ENCODE assay signal across 9 mouse cellular contexts in the genomic region with DNA sequence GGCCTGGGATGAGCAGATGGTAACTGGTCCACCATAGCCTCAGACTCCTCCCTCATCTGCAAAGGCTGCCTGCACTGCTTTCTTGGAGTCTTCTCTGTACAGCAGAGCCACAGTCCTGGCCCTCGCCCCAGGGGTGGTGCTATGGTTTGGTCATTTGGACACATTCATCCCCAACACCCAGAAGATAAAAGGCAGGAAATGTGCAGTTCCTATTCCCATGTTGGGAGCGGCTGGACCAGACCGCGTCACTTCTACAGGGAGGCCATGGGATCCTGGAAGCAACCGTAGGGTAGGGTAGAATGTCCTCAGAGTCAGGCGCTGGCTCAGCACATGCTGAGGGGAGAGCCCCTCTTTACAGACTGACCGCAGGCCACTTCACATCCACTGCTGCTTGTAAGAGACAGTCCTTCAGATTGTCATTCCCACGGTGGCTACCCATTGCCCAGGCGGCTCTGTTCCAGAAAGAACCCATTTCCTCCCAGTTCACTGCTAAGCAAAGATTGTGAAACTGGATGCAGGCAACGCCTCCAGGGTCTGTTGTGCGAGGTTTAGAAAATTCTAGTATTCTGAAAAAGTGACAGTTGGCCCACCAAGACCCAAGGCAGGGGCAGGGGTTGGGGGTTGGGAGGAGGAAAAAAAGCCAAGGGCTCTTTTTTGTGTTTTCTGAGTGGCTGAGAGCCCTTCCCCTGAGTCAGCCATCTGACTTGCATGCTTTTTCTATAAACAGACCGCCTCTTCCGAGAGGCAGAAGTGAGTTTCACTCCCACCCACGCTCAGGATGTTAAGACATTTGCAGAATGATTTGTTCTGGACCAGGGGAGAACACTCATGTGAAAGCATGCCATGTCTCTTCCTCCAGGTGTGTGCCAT. TPM values are rescaled to one million over a fixed set of nuclear protein-coding genes. Genes with fewer than 3 reads are reported as not detected.
DNase-seq lines count a peak whose midpoint lies in the region; ATAC-seq and TF ChIP-seq lines count a peak whose summit lies in the region.
"Had no signal": no experiment of that assay in that cellular context is flagged by ENCODE, and none has a peak within 500 bp of the region (broad histone marks: within the 10 kb centered on the region; RNA-seq: fewer than 3 reads in every experiment).

No protein-coding gene starts in this region.

- H3K4me1 ChIP-seq in heart, adult 2 months (ENCODE audit: control insufficient read depth, insufficient read depth, low read length): peaks cover 12% of the 10 kb centered on the region
- H3K4me1 ChIP-seq in kidney, embryonic 16.5 days (ENCODE audit: insufficient read depth, low read length): peaks cover 44% of the 10 kb centered on the region
- H3K4me1 ChIP-seq in midbrain, embryonic 15.5 days: peaks cover 5% of the 10 kb centered on the region; the same call in 1 of the 2 replicates

- H3K9me3 ChIP-seq in kidney, embryonic 16.5 days (ENCODE audit: low read length): no peaks in the 10 kb centered on the region
- no peaks in the 10 kb centered on the region for H3K9me3 ChIP-seq in midbrain, embryonic 15.5 days

- TF ChIP-seq CTCF in heart, adult 2 months (IDR thresholded peaks at IDR 0.05): no peak

- H3K4me3 ChIP-seq in heart, adult 2 months: peak overlapping the region; percentile 19; the same call in 1 of the 2 replicates
- H3K4me3 ChIP-seq in kidney, embryonic 16.5 days (ENCODE audit: low read length): no peak overlapping the region
- no peak overlapping the region for H3K4me3 ChIP-seq in midbrain, embryonic 15.5 days

- 35% methylated on average over 14 of the region's 14 CpGs for WGBS in heart, adult 2 months
- 43% methylated on average over 14 of the region's 14 CpGs for WGBS in kidney, embryonic 16.5 days
- WGBS in midbrain, embryonic 15.5 days: 80% methylated on average over 14 of the region's 14 CpGs

- H3K27me3 ChIP-seq in heart, adult 2 months (ENCODE audit: control insufficient read depth, insufficient read depth, low read length): no peaks in the 10 kb centered on the region
- no peaks in the 10 kb centered on the region; the same call in 1 of the 2 replicates for H3K27me3 ChIP-seq in kidney, embryonic 16.5 days (ENCODE audit: insufficient read depth, low read length)
- no peaks in the 10 kb centered on the region for H3K27me3 ChIP-seq in midbrain, embryonic 15.5 days (replicated peaks)
- H3K27me3 ChIP-seq: Patski had no signal

- peak; percentile 91 for DNase-seq in right cerebral cortex, adult 18-20 months
- no peak for DNase-seq in right cerebral cortex, postnatal 4 days
- peak; percentile 77 to 85 for DNase-seq in heart, adult 2 months
- peak; percentile 76 for DNase-seq in lung, postnatal 14 days
- DNase-seq in neural tube, embryonic 10.5 days (ENCODE audit: extremely low spot score, low spot score): no peak
- no peak for DNase-seq in B cell, adult 2 months

- 0 out of 2 replicates have a peak, but pooled peaks have one; percentile 54 for TF ChIP-seq EP300 in heart, adult 2 months (IDR thresholded peaks at IDR 0.05; ENCODE audit: insufficient read depth, low read depth, low read length)

- H3K9ac ChIP-seq in heart, adult 2 months (ENCODE audit: low read depth, low read length): peak overlapping the region; percentile 49; the same call in 1 of the 2 replicates
- no peak overlapping the region for H3K9ac ChIP-seq in kidney, embryonic 16.5 days (replicated peaks; ENCODE audit: low read length)
- no peak overlapping the region for H3K9ac ChIP-seq in midbrain, embryonic 15.5 days

- intact Hi-C loops in heart, adult 2 months (cut with DNase I): no loop called here

- peak; percentile 63 for TF ChIP-seq POLR2A in heart, adult 2 months (IDR thresholded peaks at IDR 0.05; ENCODE audit: insufficient read depth, low read depth, low read length)

- H3K4me2 ChIP-seq in kidney, embryonic 16.5 days (replicated peaks; ENCODE audit: low read depth, low read length): 0 out of 2 replicates have a peak overlapping the region, but pooled peaks have one; percentile 4
- no peak overlapping the region for H3K4me2 ChIP-seq in midbrain, embryonic 15.5 days

- H3K27ac ChIP-seq in heart, adult 2 months: peak overlapping the region; percentile 84
- H3K27ac ChIP-seq in kidney, embryonic 16.5 days (ENCODE audit: low read length): peak overlapping the region; percentile 60
- no peak overlapping the region for H3K27ac ChIP-seq in midbrain, embryonic 15.5 days

- ATAC-seq in kidney, embryonic 16.5 days (ENCODE audit: low FRiP score, low TSS enrichment): peak; percentile 64
- no peak for ATAC-seq in midbrain, embryonic 15.5 days (replicated peaks)
- ATAC-seq: Patski had no signal

- H3K36me3 ChIP-seq in heart, adult 2 months (ENCODE audit: control insufficient read depth, insufficient read depth, low read length): no peaks in the 10 kb centered on the region
- no peaks in the 10 kb centered on the region for H3K36me3 ChIP-seq in kidney, embryonic 16.5 days (ENCODE audit: insufficient read depth, low read length)
- no peaks in the 10 kb centered on the region for H3K36me3 ChIP-seq in midbrain, embryonic 15.5 days (replicated peaks)

- no peaks in the 10 kb centered on the region for H3K79me2 ChIP-seq in heart, adult 2 months (replicated peaks; ENCODE audit: control insufficient read depth, insufficient read depth, low read length)

RNA-seq across cellular contexts. Expression of a gene that starts 12.3 kb away (rescaled TPM):
- not detected for total RNA-seq in heart, adult 2 months (2021)
- polyA plus RNA-seq in heart, adult 2 months (2012; rRNA removed): 0.04 TPM in 1 of 2 replicates, not detected in the other
- 0.36 and 0.72 TPM in 2 replicates for polyA plus RNA-seq in kidney, embryonic 16.5 days (2015; fragmentation: Nextera tagmentation; extraction: Ambion mirVana)
- 0.18 and 0.24 TPM in 2 replicates for polyA plus RNA-seq in midbrain, embryonic 15.5 days (2015; fragmentation: Nextera tagmentation; extraction: Ambion mirVana)

Comparison
In these comparisons a context has a peak if more than half of its experiments do, and no peak if none do; other contexts are left out.
1. DNase-seq: peak in right cerebral cortex, adult 18-20 months (single experiment), heart, adult 2 months (2 of 2) and lung, postnatal 14 days (single experiment); none in right cerebral cortex, postnatal 4 days (single experiment), neural tube, embryonic 10.5 days (single experiment) and B cell, adult 2 months (0 of 2).